Mouse (Mus musculus) limb, embryonic 10.5 days (tissue): ENCODE measurements around the gene Slc3a1. TPM values are rescaled to one million over a fixed set of nuclear protein-coding genes. Genes with fewer than 3 reads are reported as not detected.

Experiments used
- DNase-seq: peaks from one replicate; pipeline ENCODE4 v3.0.0-alpha.2; 2017; ENCODE audit warnings: low spot score
- H3K27ac ChIP-seq: fragments of 300-500 bp; sonication (generic); 2 replicates; pipeline ENCODE4 v1.5.1; 2016; ENCODE audit warnings: mild to moderate bottlenecking
- H3K27me3 ChIP-seq: fragments of 300-500 bp; sonication (generic); 2 replicates; pipeline ENCODE4 v1.6.1; 2016; ENCODE audit warnings: low read depth, mild to moderate bottlenecking; ENCODE audit not compliant: poor library complexity, severe bottlenecking
- H3K36me3 ChIP-seq: fragments of 300-500 bp; sonication (generic); 2 replicates; pipeline ENCODE4 v1.6.1; 2016; ENCODE audit warnings: mild to moderate bottlenecking, moderate library complexity
- H3K4me1 ChIP-seq: fragments of 300-500 bp; sonication (generic); 2 replicates; pipeline ENCODE4 v1.6.1; 2016
- H3K4me3 ChIP-seq: fragments of 300-500 bp; sonication (generic); 2 replicates; pipeline ENCODE4 v1.5.1; 2016; ENCODE audit warnings: mild to moderate bottlenecking, moderate library complexity
- H3K9me3 ChIP-seq: fragments of 300-500 bp; sonication (generic); replicated peaks from 2 replicates; pipeline ENCODE4 v1.6.1; 2016; ENCODE audit warnings: mild to moderate bottlenecking
- WGBS: fragments of 180-500 bp; shearing (Covaris S2); methylation state at CpG from one replicate; pipeline ENCODE4 v1.1.7; 2016; 5-methylcytosine and 5-hydroxymethylcytosine counted together
- polyA plus RNA-seq: library from polyadenylated mRNA; unstranded; fragments of >200 nt; fragmentation: Nextera tagmentation; extraction: Ambion mirVana; gene quantifications from 2 replicates; pipeline ENCODE4 v1.2.1, GENCODE M21; 2016

The Slc3a1 gene
- polyA plus RNA-seq, 1 experiment from 2014 or later, result 0.45 TPM

- Histone ChIP-seq H3K36me3 (no peaks in the 10 kb centered on the region), H3K4me1 (no peaks in the 10 kb centered on the region), H3K4me3 (no peak overlapping the region), H3K9me3 (no peaks in the 10 kb centered on the region), H3K27me3 (no peaks in the 10 kb centered on the region), H3K27ac (no peak overlapping the region)
- 88% methylated on average over 7 of the region's 7 CpGs for WGBS
- no peak for DNase-seq
Measured at GRCm38 (mm10) chr17:85040913-85041312, 12.7 kb downstream of the Slc3a1 start.

- Histone ChIP-seq H3K4me3 (no peak overlapping the region), H3K9me3 (no peaks in the 10 kb centered on the region), H3K4me1 (no peaks in the 10 kb centered on the region), H3K36me3 (no peaks in the 10 kb centered on the region), H3K27ac (no peak overlapping the region), H3K27me3 (no peaks in the 10 kb centered on the region)
- WGBS, result 85% methylated on average over 6 of the region's 6 CpGs
- DNase-seq, result no peak
Measured at GRCm38 (mm10) chr17:85042419-85042818, 14.2 kb downstream of the Slc3a1 start.

GRCm38 (mm10) chr17:85043404-85043816, 15.2 kb downstream of the Slc3a1 start:
- H3K27me3 ChIP-seq, result no peaks in the 10 kb centered on the region
- no peak overlapping the region for H3K4me3 ChIP-seq
- H3K4me1 ChIP-seq, result no peaks in the 10 kb centered on the region
- 77% methylated on average over 6 of the region's 6 CpGs for WGBS
- no peak for DNase-seq
- no peak overlapping the region for H3K27ac ChIP-seq
- H3K9me3 ChIP-seq, result no peaks in the 10 kb centered on the region
- H3K36me3 ChIP-seq, result no peaks in the 10 kb centered on the region

- 92% methylated on average over 5 of the region's 5 CpGs for WGBS
- Histone ChIP-seq H3K4me3 (no peak overlapping the region), H3K9me3 (no peaks in the 10 kb centered on the region), H3K36me3 (no peaks in the 10 kb centered on the region), H3K27ac (no peak overlapping the region), H3K4me1 (no peaks in the 10 kb centered on the region), H3K27me3 (no peaks in the 10 kb centered on the region)
- no peak for DNase-seq
Measured at GRCm38 (mm10) chr17:85044466-85044865, 16.3 kb downstream of the Slc3a1 start.

- no peak overlapping the region for H3K4me3 ChIP-seq
- DNase-seq, result no peak
- no peaks in the 10 kb centered on the region for H3K36me3 ChIP-seq
- 89% methylated on average over 12 of the region's 12 CpGs for WGBS
- no peaks in the 10 kb centered on the region for H3K9me3 ChIP-seq
- no peaks in the 10 kb centered on the region for H3K27me3 ChIP-seq
- H3K4me1 ChIP-seq, result no peaks in the 10 kb centered on the region
- no peak overlapping the region for H3K27ac ChIP-seq
Measured at GRCm38 (mm10) chr17:85045160-85045559, 17.0 kb downstream of the Slc3a1 start.

GRCm38 (mm10) chr17:85048379-85048778, 20.2 kb downstream of the Slc3a1 start:
- H3K27me3 ChIP-seq, result no peaks in the 10 kb centered on the region
- 96% methylated on average over 5 of the region's 5 CpGs for WGBS
- H3K9me3 ChIP-seq, result no peaks in the 10 kb centered on the region
- no peak for DNase-seq
- no peaks in the 10 kb centered on the region for H3K4me1 ChIP-seq
- no peaks in the 10 kb centered on the region for H3K36me3 ChIP-seq
- no peak overlapping the region for H3K4me3 ChIP-seq
- no peak overlapping the region for H3K27ac ChIP-seq

GRCm38 (mm10) chr17:85058276-85058675, 30.1 kb downstream of the Slc3a1 start:
- no peak for DNase-seq
- Histone ChIP-seq H3K9me3 (no peaks in the 10 kb centered on the region), H3K36me3 (peaks cover 6% of the 10 kb centered on the region; the same call in 1 of the 2 replicates), H3K4me1 (no peaks in the 10 kb centered on the region), H3K27ac (no peak overlapping the region), H3K27me3 (no peaks in the 10 kb centered on the region), H3K4me3 (no peak overlapping the region)
- 87% methylated on average over 7 of the region's 7 CpGs for WGBS

- H3K27me3 ChIP-seq, result no peaks in the 10 kb centered on the region
- peaks cover 15% of the 10 kb centered on the region for H3K36me3 ChIP-seq
- no peak overlapping the region for H3K27ac ChIP-seq
- WGBS, result 92% methylated on average over 6 of the region's 6 CpGs
- H3K9me3 ChIP-seq, result no peaks in the 10 kb centered on the region
- H3K4me3 ChIP-seq, result no peak overlapping the region
- no peaks in the 10 kb centered on the region for H3K4me1 ChIP-seq
- DNase-seq, result no peak
Measured at GRCm38 (mm10) chr17:85059136-85059535, 31.0 kb downstream of the Slc3a1 start.

- peaks cover 54% of the 10 kb centered on the region for H3K36me3 ChIP-seq
Measured at GRCm38 (mm10) chr17:85063560-85063959, 35.4 kb downstream of the Slc3a1 start.

GRCm38 (mm10) chr17:85067331-85067730, 39.2 kb downstream of the Slc3a1 start:
- DNase-seq, result no peak
- no peaks in the 10 kb centered on the region for H3K4me1 ChIP-seq
- H3K27me3 ChIP-seq, result no peaks in the 10 kb centered on the region
- H3K27ac ChIP-seq, result no peak overlapping the region
- no peak overlapping the region for H3K4me3 ChIP-seq
- no peaks in the 10 kb centered on the region for H3K9me3 ChIP-seq
- 96% methylated on average over 7 of the region's 7 CpGs for WGBS
- peaks cover 87% of the 10 kb centered on the region for H3K36me3 ChIP-seq

More at GRCm38 (mm10) chr17:85063560-85063959, 35.4 kb downstream of the Slc3a1 start:
- Histone ChIP-seq H3K27ac (no peak overlapping the region), H3K27me3 (no peaks in the 10 kb centered on the region), H3K4me1 (no peaks in the 10 kb centered on the region), H3K4me3 (no peak overlapping the region), H3K9me3 (no peaks in the 10 kb centered on the region)
- DNase-seq, result no peak
- 93% methylated on average over 7 of the region's 7 CpGs for WGBS

- H3K9me3 ChIP-seq, result no peaks in the 10 kb centered on the region
- 86% methylated on average over 6 of the region's 6 CpGs for WGBS
- no peaks in the 10 kb centered on the region for H3K27me3 ChIP-seq
- H3K4me1 ChIP-seq, result no peaks in the 10 kb centered on the region
- H3K27ac ChIP-seq, result no peak overlapping the region
- H3K36me3 ChIP-seq, result peaks cover 63% of the 10 kb centered on the region
- no peak for DNase-seq
- no peak overlapping the region for H3K4me3 ChIP-seq
Measured at GRCm38 (mm10) chr17:85070658-85071057, 42.5 kb downstream of the Slc3a1 start.

GRCm38 (mm10) chr17:85071088-85071775, 43.1 kb downstream of the Slc3a1 start:
- no peaks in the 10 kb centered on the region for H3K27me3 ChIP-seq
- H3K36me3 ChIP-seq, result peaks cover 63% of the 10 kb centered on the region
- H3K4me1 ChIP-seq, result no peaks in the 10 kb centered on the region
- no peak overlapping the region for H3K27ac ChIP-seq
- DNase-seq, result no peak
- no peak overlapping the region for H3K4me3 ChIP-seq
- H3K9me3 ChIP-seq, result no peaks in the 10 kb centered on the region
- 93% methylated on average over 8 of the region's 8 CpGs for WGBS

- Histone ChIP-seq H3K27me3 (no peaks in the 10 kb centered on the region), H3K4me3 (no peak overlapping the region), H3K27ac (no peak overlapping the region), H3K4me1 (no peaks in the 10 kb centered on the region), H3K9me3 (no peaks in the 10 kb centered on the region), H3K36me3 (peaks cover 64% of the 10 kb centered on the region)
- no peak for DNase-seq
- 79% methylated on average over 11 of the region's 11 CpGs for WGBS
Measured at GRCm38 (mm10) chr17:85072383-85072782, 44.2 kb downstream of the Slc3a1 start.

- H3K36me3 ChIP-seq, result peaks cover 68% of the 10 kb centered on the region
- 84% methylated on average over 7 of the region's 7 CpGs for WGBS
- H3K4me1 ChIP-seq, result no peaks in the 10 kb centered on the region
- H3K27ac ChIP-seq, result no peak overlapping the region
- no peak for DNase-seq
- no peak overlapping the region for H3K4me3 ChIP-seq
- no peaks in the 10 kb centered on the region for H3K27me3 ChIP-seq
- no peaks in the 10 kb centered on the region for H3K9me3 ChIP-seq
Measured at GRCm38 (mm10) chr17:85073214-85073613, 45.0 kb downstream of the Slc3a1 start.
